In the genomic region with DNA sequence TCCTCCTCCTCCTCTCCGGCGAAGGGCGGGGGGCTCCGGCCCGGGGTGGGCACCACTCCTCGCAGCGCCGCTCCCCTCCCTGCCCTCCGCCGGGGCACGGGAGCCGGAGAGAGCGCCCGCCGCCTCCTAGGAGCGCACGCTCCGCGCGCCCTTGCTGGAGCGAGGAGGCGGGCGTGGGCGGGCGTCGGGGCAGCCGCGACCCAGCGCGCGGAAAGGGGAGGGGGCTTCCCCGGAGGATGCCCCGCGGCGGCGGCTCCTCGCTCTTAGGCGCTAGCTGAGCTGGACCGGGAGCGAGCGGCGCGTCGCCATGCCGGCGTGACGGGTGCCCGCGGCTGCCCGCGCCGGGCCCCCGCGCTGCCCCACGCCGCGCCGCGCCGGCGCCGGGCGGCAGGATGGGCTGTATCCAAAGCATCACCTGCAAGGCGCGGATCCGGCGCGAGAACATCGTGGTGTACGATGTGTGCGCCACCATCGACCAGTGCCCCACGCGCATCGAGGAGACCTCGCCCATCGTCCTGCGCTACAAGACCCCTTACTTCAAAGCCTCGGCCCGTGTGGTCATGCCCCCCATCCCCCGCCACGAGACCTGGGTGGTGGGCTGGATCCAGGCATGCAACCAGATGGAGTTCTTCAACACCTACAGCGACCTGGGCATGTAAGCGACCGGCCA, we compare ENCODE assay signal across 8 mouse cellular contexts. TPM values are rescaled to one million over a fixed set of nuclear protein-coding genes. Genes with fewer than 3 reads are reported as not detected.
A peak's percentile ranks its signal among the peaks of the same experiment; 100 is the strongest.
DNase-seq lines count a peak whose midpoint lies in the region; ATAC-seq and TF ChIP-seq lines count a peak whose summit lies in the region.

A gene (plus strand): TSS at position 244 of the 670 bp plus-strand sequence.

- peak within 1 kb of the TSS; percentile 13 for H3ac ChIP-seq in myocyte (ENCODE audit: control insufficient read depth, insufficient read length)

- under 1% methylated on average over 52 of the region's 85 CpGs for WGBS in hindbrain, embryonic 14.5 days

- intact Hi-C loops in left cerebral cortex, postnatal 36 days (cut with DNase I) = loop anchor here (5.0 to 10.0 kb wide), 4 partner anchors 66 to 336 kb away; no protein-coding TSS in a partner anchor

- peak; percentile 71 for DNase-seq in adrenal gland, adult 2 months
- no peak for DNase-seq in adrenal gland, postnatal 25 days
- peak; percentile 18 for DNase-seq in T-cell, adult 2 months (ENCODE audit: low spot score)
- peak; percentile 60 for DNase-seq in hindbrain, embryonic 14.5 days (ENCODE audit: low spot score)
- peak; percentile 55 to 57 for DNase-seq in left cerebral cortex, postnatal 36 days (ENCODE audit: low spot score in 2 of 2)
- peak; percentile 11 for DNase-seq in testis, postnatal 14 days (ENCODE audit: low spot score)

- H3K27ac ChIP-seq in embryonic fibroblast, embryonic 13.5 days (ENCODE audit: insufficient read depth, low read length) = no peak within 1 kb of the TSS
- H3K27ac ChIP-seq in hindbrain, embryonic 14.5 days = peak within 1 kb of the TSS; percentile 97

- H3K9me3 ChIP-seq in hindbrain, embryonic 14.5 days (ENCODE audit: control insufficient read depth, low read length) = no peaks in the 10 kb centered on the region

- no peaks in the 10 kb centered on the region for H3K36me3 ChIP-seq in hindbrain, embryonic 14.5 days (replicated peaks; ENCODE audit: control insufficient read depth, insufficient read depth)
- no peaks in the 10 kb centered on the region for H3K36me3 ChIP-seq in myocyte (ENCODE audit: control insufficient read depth, insufficient read depth)

- no peak for TF ChIP-seq POLR2A in embryonic fibroblast, embryonic 13.5 days (IDR thresholded peaks at IDR 0.05; ENCODE audit: low read depth, low read length)
- no peak for TF ChIP-seq POLR2A in myocyte (IDR thresholded peaks at IDR 0.05; ENCODE audit: insufficient read length, low read depth)

- no peaks in the 10 kb centered on the region for H3K79me2 ChIP-seq in myocyte (ENCODE audit: control insufficient read depth, insufficient read depth)

- TF ChIP-seq CTCF in embryonic fibroblast, embryonic 13.5 days (IDR thresholded peaks at IDR 0.05; ENCODE audit: borderline replicate concordance, insufficient read depth, low read length) = no peak

- H3K4me2 ChIP-seq in hindbrain, embryonic 14.5 days (replicated peaks) = peak within 1 kb of the TSS; percentile 72
- peak within 1 kb of the TSS; percentile 74 for H3K4me2 ChIP-seq in myocyte (ENCODE audit: low read depth)

- peak; percentile 82 for ATAC-seq in hindbrain, embryonic 14.5 days (ENCODE audit: low FRiP score)

- no peaks in the 10 kb centered on the region; the same call in 1 of the 2 replicates for H3K4me1 ChIP-seq in embryonic fibroblast, embryonic 13.5 days (ENCODE audit: control insufficient read depth, insufficient read depth, low read length)
- H3K4me1 ChIP-seq in hindbrain, embryonic 14.5 days (replicated peaks; ENCODE audit: control insufficient read depth, insufficient read depth, low read length) = peaks cover 37% of the 10 kb centered on the region

- H3K4me3 ChIP-seq in embryonic fibroblast, embryonic 13.5 days (ENCODE audit: insufficient read depth, low read length) = peak within 1 kb of the TSS; percentile 52
- H3K4me3 ChIP-seq in hindbrain, embryonic 14.5 days (replicated peaks; ENCODE audit: low read length) = peak within 1 kb of the TSS; percentile 86
- peak within 1 kb of the TSS; percentile 22 for H3K4me3 ChIP-seq in myocyte

- H3K27me3 ChIP-seq in hindbrain, embryonic 14.5 days (ENCODE audit: control insufficient read depth, insufficient read depth, low read length) = no peaks in the 10 kb centered on the region
- peaks cover 7% of the 10 kb centered on the region for H3K27me3 ChIP-seq in myocyte (ENCODE audit: control insufficient read depth, insufficient read depth, insufficient read length)

- peak within 1 kb of the TSS; percentile 90 for H3K9ac ChIP-seq in hindbrain, embryonic 14.5 days

TF ChIP-seq in myocyte, 11 proteins besides CTCF, POLR2A, EP300 and RAD21:
- TF ChIP-seq POLR2AphosphoS2 (IDR thresholded peaks at IDR 0.05; ENCODE audit: insufficient read length, low read depth) (no peak), SRF (IDR thresholded peaks at IDR 0.05; ENCODE audit: control insufficient read depth, insufficient read length, low read depth) (no peak), MYOG (IDR thresholded peaks at IDR 0.05; ENCODE audit: control insufficient read depth in 1 of 3, insufficient read depth in 1 of 3, insufficient read length in 2 of 3, low read depth in 2 of 3) (no peak)

RNA-seq across cellular contexts. Expression of the gene that starts here (rescaled TPM):
- total RNA-seq in adrenal gland, adult 2 months (2021) = 1 to 10 TPM; 4.1 to 6.9 TPM
- 5.0 and 6.4 TPM in 2 replicates for polyA plus RNA-seq in adrenal gland, adult 2 months (2012; rRNA removed)
- 5.5 and 9.1 TPM in 2 replicates for total RNA-seq in adrenal gland, postnatal 25 days (2021)
- polyA plus RNA-seq in embryonic fibroblast, embryonic 13.5 days (2011; ENCODE audit: insufficient read length, low read depth, missing spikeins) = 0.83 and 1.9 TPM in 2 replicates
- polyA plus RNA-seq in hindbrain, embryonic 14.5 days (2014; fragmentation: Nextera tagmentation; extraction: Ambion mirVana) = 13.4 and 15.3 TPM in 2 replicates
- 10 to 100 TPM; 31.6 to 33.5 TPM for total RNA-seq in left cerebral cortex, postnatal 36 days (2021)
- 0.92 TPM for polyA plus RNA-seq in myocyte (2012; fragmentation: generic; extraction: Trizol)

Comparison
In these comparisons a context has a peak if more than half of its experiments do, and no peak if none do; other contexts are left out.
1. H3K4me3 ChIP-seq: peak in every context shown above with its lines; median percentile 86 in hindbrain, embryonic 14.5 days; 52 in embryonic fibroblast, embryonic 13.5 days; 22 in myocyte.